Mouse (Mus musculus): Measurements from ENCODE around the gene Ugt2b1. TPM values are rescaled to one million over a fixed set of nuclear protein-coding genes. Genes with fewer than 3 reads are reported as not detected.

Ugt2b1 gene
- not detected in 2 replicates for polyA plus RNA-seq (2012)

- no peak for TF ChIP-seq GATA1 (IDR thresholded peaks at IDR 0.05; ENCODE audit: low read length)
Observed at GRCm38 (mm10) chr5:86926426-86926825, at the start of gene Ugt2b1. Ugt2b1 (minus strand) TSS chr5:86926530.

GRCm38 (mm10) chr5:86961587-86962358, 35.4 kb upstream of the Ugt2b1 start:
- TF ChIP-seq GATA1 (IDR thresholded peaks at IDR 0.05; ENCODE audit: low read length), result no peak

- no peak for TF ChIP-seq GATA1 (IDR thresholded peaks at IDR 0.05; ENCODE audit: low read length)
Observed at GRCm38 (mm10) chr5:86960504-86960903, 34.2 kb upstream of the Ugt2b1 start.

GRCm38 (mm10) chr5:86942111-86942510, 15.8 kb upstream of the Ugt2b1 start:
- TF ChIP-seq GATA1 (IDR thresholded peaks at IDR 0.05; ENCODE audit: low read length), result no peak

GRCm38 (mm10) chr5:86920661-86921233, 5.6 kb downstream of the Ugt2b1 start:
- no peak for TF ChIP-seq GATA1 (IDR thresholded peaks at IDR 0.05; ENCODE audit: low read length)

GRCm38 (mm10) chr5:86911357-86912099, 14.8 kb downstream of the Ugt2b1 start:
- TF ChIP-seq GATA1 (IDR thresholded peaks at IDR 0.05; ENCODE audit: low read length), result no peak

GRCm38 (mm10) chr5:86910770-86911169, 15.6 kb downstream of the Ugt2b1 start:
- TF ChIP-seq GATA1 (IDR thresholded peaks at IDR 0.05; ENCODE audit: low read length), result no peak

- TF ChIP-seq GATA1 (IDR thresholded peaks at IDR 0.05; ENCODE audit: low read length), result no peak
Observed at GRCm38 (mm10) chr5:86906758-86907157, 19.6 kb downstream of the Ugt2b1 start, which contains the start of gene Ugt2b34. Ugt2b34 (minus strand) TSS chr5:86906937.

- TF ChIP-seq GATA1 (IDR thresholded peaks at IDR 0.05; ENCODE audit: low read length), result no peak
Observed at GRCm38 (mm10) chr5:86889933-86890332, 36.4 kb downstream of the Ugt2b1 start.

- TF ChIP-seq GATA1 (IDR thresholded peaks at IDR 0.05; ENCODE audit: low read length), result no peak
Observed at GRCm38 (mm10) chr5:86888420-86888819, 37.9 kb downstream of the Ugt2b1 start.

- no peak for TF ChIP-seq GATA1 (IDR thresholded peaks at IDR 0.05; ENCODE audit: low read length)
Observed at GRCm38 (mm10) chr5:86887081-86887480, 39.2 kb downstream of the Ugt2b1 start.

GRCm38 (mm10) chr5:86886620-86887019, 39.7 kb downstream of the Ugt2b1 start:
- TF ChIP-seq GATA1 (IDR thresholded peaks at IDR 0.05; ENCODE audit: low read length), result no peak

GRCm38 (mm10) chr5:86871877-86872276, 54.5 kb downstream of the Ugt2b1 start:
- TF ChIP-seq GATA1 (IDR thresholded peaks at IDR 0.05; ENCODE audit: low read length), result no peak

Other genes with a start within 250 kb of the Ugt2b1 start
- not detected in 2 replicates for gene Tmprss11e, start 180.7 kb downstream of the Ugt2b1 start, polyA plus RNA-seq (2012)
- 17.6 and 24.8 TPM in 2 replicates for gene Ythdc1, start 122.3 kb downstream of the Ugt2b1 start, polyA plus RNA-seq (2012)
- not detected in 2 replicates for gene Ugt2b34, start 19.6 kb downstream of the Ugt2b1 start, polyA plus RNA-seq (2012)
- gene Ugt2b35, start 74.3 kb upstream of the Ugt2b1 start, polyA plus RNA-seq (2012), result not detected in 2 replicates
- not detected in 2 replicates for gene Ugt2b36, start 166.0 kb upstream of the Ugt2b1 start, polyA plus RNA-seq (2012)
- not detected in 2 replicates for gene Ugt2b5, start 213.8 kb upstream of the Ugt2b1 start, polyA plus RNA-seq (2012)

Measured in G1E-ER4 (cell line).